Mouse (Mus musculus): Measurements from ENCODE around the gene Pnpla3.

Pnpla3 gene

DNA sequence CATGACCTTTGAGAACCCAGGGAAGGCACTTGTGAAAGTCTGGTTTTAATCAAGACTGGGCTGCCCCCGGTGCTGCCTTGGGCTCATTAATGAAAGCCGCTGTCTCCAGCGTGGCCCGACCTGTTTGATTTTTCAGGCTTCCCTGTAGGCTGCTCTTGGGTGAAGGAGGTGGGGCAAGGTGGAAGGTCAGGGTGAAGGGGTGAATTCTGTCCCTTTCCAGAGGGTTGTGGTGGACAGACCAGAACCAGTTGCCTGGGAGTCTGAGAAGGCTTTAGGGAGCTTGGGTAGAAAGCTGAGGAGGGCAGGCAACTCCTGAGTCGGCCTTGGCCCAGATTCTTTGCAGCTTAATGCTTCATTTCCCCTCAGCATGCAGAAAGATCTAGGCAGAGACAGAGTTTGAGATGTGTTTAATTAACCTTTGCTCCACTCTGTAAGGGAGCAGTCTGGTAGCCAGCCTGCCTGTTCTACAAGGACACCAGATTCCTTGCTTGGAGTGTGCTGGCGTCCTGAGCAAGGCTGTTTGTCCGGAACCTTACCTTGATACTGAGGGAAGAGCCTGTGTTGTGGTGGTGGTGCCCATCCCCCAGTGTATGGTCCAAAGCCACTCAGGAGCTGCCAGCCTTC, 48.9 kb downstream of the Pnpla3 start:
- in situ Hi-C loops (cut with MboI, MseI): no loop called here

DNA sequence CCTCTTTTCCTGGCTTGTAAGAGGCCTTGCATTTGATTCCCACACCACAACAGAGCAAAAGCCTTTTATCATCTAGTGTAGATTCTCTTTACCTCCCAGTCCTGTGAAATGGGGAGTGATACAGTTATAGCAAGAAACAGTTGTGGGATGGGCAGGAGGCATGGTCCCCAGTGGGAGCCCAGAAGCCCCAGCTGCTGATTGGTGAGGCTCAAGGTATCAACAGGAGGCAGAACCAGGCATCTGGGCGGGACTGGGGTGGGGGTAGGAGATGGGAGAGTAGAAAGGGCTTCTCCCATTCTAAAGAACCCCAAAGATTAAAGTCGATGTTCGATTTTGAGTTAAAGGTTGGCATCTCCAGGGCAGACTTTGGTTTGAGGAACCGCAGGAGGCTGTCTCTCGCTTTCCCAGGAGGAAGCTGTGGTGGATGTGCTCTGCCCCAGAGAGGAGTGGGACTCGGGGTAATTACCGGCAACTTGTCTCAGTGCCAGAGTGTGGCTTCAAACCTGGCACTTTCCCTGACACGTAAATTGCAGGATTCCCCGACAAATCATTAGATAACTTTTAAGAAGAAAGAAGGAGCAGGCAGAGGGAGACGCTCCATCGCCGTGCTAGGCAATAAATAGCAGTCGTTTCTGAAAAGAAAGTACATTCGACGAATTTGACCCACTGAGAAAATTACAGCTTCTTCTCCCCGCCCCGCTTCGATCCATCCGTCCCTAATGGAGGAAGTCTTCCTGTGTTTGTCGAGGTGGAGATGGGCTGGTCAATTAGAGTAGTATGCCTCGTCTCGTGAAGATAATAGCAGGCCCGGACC, 50.5 kb downstream of the Pnpla3 start:
- in situ Hi-C loops (cut with MboI, MseI): no loop called here

DNA sequence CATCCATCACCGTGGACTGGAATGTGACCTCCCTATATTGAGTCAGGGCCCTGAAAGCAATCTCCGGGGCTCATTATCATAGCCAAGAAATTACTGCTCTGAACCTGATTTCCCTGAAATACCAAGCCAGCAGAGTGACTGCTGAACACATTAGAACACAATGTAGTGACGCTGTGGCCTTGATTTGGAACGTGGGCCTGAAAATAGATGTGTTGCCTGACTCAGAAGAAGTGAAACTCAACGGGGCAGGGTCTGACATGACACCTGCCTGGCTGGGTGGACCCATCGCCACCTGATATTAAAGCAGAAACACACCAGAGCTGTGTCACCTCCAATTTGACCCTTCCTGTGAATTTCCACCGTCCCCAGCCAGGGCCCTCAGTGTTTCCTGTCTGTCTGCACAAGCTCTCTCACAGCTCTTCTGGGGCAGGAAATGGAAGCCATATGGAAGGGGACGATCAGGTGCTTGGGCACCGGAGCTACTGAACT, 51.2 kb downstream of the Pnpla3 start:
- in situ Hi-C loops (cut with MboI, MseI): no loop called here

DNA sequence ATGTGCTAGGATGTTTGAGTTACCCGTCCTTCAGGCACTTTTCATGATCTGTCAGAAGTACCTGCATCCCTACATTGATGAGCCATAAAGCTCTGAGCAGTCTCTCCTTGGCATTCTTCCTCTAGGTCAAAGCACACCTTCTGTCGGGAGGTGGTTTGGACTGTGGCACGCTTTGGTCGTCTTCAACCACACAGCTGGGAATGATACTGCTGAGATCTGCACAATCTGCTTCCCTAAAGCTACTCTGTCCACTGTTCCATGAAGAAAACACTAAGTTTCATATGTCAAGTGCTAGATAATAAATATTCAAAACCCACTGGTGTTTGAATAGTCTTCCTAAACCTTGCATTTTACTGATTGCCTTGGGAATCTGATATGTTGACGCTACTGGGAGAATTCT, 53.9 kb downstream of the Pnpla3 start:
- in situ Hi-C loops (cut with MboI, MseI): loop anchor here (10.0 kb wide), 1 partner anchor 1823 kb away; no protein-coding TSS in a partner anchor

DNA sequence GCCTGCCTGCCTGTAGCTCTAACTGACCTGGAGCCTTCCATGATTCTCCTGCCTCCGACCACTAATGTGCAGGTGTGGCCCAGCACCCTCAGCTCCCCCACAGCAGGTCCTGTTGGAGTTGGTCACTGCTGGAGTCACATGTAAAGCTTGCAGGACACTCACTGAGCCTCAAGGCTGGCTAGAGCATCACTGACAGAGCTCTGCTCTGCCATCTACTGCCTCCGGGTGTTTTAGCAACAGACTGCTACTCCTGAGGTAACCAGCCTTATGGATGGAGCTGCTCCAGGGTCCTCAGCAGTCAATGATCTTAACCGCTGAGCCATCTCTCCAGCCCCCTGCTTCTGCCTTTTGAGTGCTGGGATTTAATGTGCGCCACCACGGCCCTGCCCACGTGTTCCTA, 55.8 kb downstream of the Pnpla3 start:
- in situ Hi-C loops (cut with MboI, MseI): loop anchor here (10.0 kb wide), 1 partner anchor 1821 kb away; no protein-coding TSS in a partner anchor

DNA sequence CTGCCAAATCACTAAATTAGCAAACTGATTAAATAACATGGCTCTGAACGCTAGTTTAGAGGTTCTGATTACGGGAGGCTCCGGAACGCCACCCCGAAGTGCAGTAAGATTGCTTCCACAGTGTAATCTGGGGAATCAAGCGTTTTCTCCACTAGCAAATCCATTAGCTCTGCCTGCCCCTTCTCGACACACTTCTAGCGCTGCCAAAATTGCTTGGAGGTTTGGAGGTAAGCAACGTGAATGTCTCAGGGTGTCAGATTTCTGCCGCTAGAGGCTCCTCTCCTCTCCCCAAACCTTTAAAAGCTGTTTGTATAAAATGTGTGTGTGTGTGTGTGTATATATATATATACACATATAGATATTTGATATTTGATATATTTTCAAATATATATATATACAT, 57.1 kb downstream of the Pnpla3 start:
- in situ Hi-C loops (cut with MboI, MseI): loop anchor here (10.0 kb wide), 1 partner anchor 1820 kb away; no protein-coding TSS in a partner anchor

DNA sequence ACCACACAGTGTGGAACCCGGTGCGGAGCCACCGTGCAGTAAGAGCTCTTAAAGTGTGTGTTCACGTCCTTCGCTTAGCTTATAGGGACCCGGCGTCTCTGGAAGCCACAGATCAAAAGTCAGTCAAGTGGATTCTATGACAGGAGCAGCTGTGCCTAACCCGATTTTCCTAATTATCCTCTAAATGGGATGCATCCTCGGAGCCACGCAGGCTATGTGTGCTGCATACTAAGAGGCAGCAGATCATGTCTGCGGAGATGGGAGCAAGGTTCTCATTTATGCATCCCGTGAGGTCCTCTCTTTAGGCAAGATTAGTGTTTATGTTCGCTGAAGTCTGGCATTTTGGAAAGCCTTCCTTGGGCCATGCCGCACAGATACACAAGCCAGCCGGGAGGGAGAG, 59.3 kb downstream of the Pnpla3 start:
- in situ Hi-C loops (cut with MboI, MseI): loop anchor here (10.0 kb wide), 1 partner anchor 1818 kb away; no protein-coding TSS in a partner anchor

DNA sequence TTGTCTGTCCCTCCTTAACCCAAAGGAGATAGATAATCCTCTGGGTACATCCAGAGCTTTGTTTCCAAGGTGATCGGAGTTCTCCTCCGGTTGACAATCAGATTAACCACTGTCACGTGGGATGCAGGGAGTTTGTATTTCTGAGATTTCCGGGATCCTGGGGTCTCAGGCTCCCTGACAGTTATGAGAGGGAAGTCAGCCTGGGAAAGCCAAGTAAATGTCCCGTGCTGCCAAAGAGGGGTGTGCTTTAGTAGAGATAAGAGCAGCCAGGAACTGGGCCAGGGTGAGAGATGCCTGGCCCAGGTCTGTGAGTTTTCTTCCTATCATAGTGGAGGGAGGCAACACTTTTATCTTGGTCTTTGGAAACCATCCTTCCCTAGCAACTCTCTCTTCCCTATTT, 63.0 kb downstream of the Pnpla3 start:
- in situ Hi-C loops (cut with MboI, MseI): no loop called here

DNA sequence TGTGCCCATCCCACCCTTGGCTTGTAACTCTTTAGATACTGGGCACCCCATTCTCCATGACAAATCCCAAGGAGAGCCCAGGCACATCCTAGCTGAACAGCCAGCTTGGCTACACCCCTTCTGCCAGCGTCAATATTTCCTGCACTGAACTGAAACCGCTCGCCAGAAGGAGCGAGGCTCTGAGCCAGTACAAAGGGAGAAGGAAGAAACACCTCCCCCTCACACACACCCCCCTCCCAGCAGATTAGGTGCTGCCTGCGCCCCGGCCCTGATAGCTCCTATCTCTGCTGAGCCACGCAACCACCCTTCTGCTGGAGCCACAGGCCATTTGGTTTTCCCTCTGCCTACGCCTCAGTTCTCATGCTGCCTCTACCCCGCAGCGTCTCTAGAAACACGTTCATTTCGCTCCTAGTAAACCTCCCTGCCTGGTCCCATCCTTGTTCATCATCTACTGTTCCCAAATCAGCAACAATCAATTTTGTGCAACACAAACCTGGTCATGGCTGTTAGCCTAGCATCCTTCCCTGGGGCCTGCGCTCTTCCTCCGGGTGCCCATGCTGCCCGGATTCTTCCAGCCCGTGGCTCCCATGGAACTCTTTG, 63.6 kb downstream of the Pnpla3 start:
- in situ Hi-C loops (cut with MboI, MseI): no loop called here

DNA sequence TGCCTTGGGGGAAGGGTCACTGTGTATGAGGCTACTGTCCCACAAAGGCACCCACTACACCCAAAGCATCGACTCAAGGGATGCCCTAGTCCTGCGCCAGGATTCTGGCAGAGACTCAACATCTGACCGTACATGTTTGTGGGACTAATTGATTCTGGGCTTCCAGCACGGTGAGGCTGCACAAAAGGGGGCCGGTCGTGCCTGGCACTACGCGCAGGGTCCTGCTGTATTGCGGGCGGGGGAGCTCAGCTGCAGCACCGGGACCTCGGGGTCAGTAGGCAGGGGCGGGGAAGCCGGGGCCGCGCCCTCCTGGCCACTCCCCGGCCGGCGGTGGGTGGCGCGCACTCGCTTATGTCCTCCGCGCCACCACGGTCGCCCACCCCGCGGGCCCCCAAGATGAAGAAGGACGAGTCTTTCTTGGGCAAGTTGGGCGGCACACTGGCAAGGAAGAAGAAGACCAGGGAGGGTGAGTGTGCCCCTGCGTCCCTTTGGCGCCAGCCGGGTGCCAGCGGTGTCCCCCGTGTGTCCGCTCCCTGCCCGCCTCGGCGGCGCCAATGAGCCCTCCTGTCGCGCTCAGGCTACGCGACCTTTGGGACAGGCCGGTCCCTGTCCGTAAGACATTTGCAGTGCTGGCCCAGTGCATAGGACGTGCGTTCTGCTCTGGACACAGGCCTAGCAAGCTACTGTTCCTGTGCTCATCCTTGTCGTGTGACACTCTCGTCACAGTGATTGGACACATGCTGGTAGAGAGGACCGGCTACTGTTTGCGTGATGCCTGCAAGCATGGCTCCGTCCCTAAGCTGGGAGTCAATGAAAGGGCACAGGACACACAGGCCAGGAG, 64.3 kb downstream of the Pnpla3 start, which contains the start of gene Parvb:
Gene Parvb, plus strand, starts transcription at position 323 of the 841 bp plus-strand sequence.
- in situ Hi-C loops (cut with MboI, MseI): no loop called here

DNA sequence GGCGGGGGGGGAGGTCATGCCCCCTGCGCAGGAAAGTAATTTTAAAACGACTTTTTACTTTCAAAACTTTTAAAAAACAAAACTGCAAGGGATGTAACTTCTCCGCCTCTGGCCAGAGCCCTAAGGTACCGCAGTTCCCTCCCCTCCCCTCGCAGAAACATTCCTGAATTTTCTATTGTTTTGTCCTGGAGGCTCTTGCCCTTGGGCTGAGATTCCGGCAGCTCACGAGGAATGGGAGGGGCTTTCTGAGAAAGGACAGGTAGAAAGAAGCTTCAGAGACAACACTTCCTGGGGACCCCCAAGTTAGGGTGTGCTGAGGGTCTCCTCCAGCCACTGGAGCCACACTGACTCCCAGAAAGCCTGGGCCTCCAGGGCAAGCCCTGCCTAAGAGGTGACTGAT, 65.0 kb downstream of the Pnpla3 start:
- in situ Hi-C loops (cut with MboI, MseI): no loop called here

DNA sequence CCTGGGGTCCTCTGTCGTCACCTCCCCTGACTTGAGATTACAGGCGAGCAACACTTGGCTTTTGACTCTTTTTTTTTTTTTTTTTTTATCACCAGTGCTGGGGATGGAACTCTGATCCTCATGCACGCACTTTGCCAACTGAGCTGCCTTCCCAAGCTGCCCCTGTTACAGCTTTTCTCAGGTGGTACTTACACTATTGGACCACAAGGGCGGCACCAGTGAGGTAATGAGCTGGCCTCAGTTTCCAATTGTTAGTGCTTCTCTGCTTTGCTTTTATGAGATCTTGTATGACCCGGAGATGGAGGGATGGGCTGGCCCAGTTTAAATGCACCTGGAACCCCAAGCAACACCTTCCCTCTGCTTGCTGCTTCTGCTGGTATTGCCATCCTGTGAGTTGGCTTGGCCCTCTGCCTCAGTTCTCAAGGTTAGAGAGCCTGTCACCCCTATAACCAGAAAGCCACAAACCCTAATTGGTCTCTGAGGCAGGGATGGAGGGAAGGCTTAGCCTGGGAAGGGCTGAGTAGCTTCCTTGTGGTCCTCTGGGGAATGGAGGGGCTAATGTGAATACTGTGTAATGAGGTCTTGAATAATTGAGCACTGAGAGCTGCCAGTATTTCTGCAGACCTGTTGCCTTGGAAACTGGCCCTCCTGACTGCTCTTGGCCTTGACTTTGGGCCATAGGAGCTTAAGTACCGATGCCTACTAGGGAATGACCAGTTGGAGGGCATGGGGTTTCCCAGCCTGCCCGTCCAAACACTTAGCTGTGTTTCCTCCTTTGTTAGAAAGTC, 67.4 kb downstream of the Pnpla3 start:
- in situ Hi-C loops (cut with MboI, MseI): no loop called here

DNA sequence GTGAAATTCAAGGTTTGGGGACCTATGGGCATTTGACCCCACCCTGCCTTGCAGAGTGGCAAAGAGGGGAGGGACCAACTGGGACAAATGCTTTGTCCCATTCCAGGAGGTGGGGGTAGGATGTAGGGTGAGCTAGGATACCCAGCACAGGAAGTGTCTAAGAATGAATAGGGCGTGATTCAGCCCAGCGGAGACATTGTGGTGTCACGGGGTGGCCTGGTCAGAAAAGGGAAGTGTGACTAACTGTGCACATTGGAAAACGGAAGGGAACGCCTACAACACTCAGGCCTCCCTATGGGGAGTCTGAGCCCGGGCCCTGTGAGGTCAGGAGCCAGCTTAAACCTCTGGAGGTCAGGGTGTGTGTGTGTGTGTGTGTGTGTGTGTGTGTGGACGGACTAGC, 68.0 kb downstream of the Pnpla3 start:
- in situ Hi-C loops (cut with MboI, MseI): no loop called here

Data from T-helper 2 cell (primary cell).